Mouse (Mus musculus) yolk sac, embryonic 10.5 days (tissue): ENCODE measurements around the gene Gas7.

Source experiments
- DNase-seq: peaks from one replicate; pipeline ENCODE4 v3.0.0-alpha.2; 2017; ENCODE audit warnings: low spot score

The Gas7 gene

DNA sequence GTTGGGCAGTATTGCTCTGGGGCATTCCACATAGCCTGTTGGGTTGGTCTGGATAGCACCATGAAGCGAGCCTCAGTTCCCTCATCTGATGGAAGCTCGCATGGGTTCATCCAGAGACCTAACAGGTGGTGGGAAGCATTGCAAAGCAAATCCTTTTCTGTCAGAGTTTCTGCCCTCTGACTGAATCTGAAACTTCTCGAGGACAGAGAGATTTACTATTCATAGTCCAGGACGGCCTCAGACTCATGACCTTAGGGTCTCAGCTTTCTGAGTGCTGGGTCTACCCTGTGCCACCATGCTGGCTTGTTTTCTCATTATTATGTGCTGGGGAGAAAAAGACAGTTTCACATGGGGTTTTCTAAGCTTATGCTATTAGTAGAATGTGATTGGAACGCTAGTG lies 122.2 kb downstream of the Gas7 start:
- DNase-seq = no peak

DNA sequence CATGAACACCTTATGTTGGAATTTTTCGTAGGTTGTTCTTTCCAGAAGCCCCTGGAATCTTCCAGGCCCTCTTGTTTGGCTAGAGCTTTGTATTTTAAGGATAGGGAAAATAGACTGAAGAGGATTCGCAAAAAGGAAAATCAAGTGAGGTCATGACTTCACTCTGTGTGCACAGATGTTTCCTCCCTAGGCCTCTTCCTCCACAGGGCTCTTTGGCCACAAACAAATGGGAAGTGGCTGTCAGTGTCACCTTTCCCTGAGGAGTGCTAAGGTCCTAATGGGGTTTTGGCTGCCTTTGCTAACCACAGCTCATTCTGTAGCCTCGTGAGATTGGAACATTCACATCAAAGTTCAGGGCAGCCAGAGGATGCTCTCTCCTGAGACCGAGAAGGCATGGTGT lies 122.8 kb downstream of the Gas7 start:
- DNase-seq = no peak

DNA sequence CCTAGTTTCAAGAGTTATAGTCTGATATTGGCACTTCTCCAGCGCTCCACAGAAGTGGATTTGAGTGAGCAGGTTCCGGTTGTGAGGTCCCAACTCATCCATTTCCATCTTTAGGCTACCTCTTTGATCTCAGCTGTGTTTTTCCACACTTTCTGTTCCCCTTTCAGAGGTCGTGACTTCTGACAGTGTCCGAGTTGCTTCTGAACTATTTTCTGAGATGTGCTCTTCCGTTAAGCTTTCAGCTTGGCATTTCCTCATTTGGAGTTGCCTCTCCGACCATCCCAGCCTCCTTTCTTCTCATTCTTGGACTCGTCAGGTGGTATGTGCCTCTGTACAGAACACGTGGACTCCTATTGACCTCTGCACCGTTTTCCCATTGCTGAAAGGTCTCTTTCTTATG lies 123.9 kb downstream of the Gas7 start:
- DNase-seq = no peak

GRCm38 (mm10) chr11:67581549-67581948 lies 126.3 kb downstream of the Gas7 start:
- no peak for DNase-seq

DNA sequence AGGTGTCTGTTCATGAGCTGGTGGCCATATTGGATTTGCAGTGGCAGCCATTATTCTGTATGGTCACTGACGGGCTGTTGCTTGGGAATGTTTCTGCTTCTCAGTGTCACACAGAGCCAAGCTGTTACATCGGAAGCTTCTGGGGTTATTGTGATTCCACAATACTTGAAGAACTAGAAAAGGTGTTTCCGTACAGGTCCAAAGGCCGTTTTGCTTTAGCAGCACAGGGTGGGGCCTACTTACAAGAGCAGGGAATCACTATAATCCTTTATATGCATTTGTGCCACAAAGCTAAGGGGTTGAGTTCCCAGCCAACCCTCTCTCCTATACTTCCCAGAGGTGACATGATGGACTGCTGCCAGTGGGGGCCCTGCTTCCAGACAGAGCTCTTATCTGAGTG lies 127.3 kb downstream of the Gas7 start:
- no peak for DNase-seq

GRCm38 (mm10) chr11:67585016-67585415 lies 129.8 kb downstream of the Gas7 start:
- no peak for DNase-seq

- no peak for DNase-seq
These were observed 130.4 kb downstream of the Gas7 start for GRCm38 (mm10) chr11:67585629-67586028.

GRCm38 (mm10) chr11:67586231-67586994 lies 131.2 kb downstream of the Gas7 start:
- no peak for DNase-seq

DNA sequence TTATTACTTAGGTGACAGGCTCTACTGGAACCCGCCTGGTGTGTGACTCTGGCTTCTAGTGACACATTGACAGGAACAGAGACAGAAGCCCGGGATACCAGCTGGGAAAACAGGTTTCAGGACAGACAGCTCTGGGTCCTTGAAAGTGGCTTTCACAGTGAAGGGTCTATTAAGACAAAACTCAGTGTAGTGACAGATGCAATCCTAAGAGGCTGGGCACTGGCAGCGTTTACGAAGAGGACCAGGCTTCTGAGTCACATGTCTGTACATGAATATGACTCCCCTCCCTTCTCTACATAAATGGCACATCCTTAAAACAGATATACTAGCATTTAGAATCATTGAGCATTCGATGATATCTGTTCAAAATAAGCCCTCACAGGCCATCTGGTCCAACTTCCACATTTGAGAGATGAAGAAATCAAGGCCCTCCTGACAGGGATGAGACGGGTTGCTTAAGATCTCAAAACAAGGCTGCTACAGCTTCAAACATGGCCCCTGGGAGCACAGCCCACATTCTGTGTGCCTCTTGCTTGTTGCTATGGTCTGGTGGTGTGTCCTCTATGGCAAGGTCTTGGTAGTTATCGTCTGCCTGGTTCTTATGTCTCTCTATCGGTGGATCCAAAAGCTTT lies 133.1 kb downstream of the Gas7 start:
- no peak for DNase-seq

DNA sequence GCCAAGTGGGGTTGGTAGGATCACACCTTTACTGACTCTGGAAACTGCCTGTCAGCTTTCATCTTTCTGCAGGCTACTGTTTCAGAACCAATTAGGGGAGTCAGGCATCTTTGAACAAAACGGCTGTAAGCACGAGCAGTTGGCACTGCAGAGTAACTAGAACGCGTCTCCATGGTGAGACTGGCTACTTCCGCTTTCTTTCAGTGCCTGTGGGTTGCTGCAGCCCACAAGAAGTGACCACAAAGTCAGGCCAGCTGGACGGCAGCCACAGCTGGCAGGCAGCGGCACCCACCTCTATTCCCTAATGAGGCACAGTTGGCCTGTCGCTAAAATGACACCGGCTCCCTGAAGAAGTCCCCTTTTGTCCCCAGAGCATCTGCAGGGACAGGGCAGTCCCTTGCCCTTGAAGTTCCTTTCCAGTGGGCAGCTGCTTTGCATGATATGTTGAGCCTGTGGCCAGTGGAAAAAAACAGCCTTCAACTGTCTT lies 133.6 kb downstream of the Gas7 start:
- no peak for DNase-seq

- DNase-seq = no peak
These were observed 141.0 kb downstream of the Gas7 start for GRCm38 (mm10) chr11:67596233-67596632.

- DNase-seq = no peak
These were observed 141.6 kb downstream of the Gas7 start for GRCm38 (mm10) chr11:67596856-67597255.

DNA sequence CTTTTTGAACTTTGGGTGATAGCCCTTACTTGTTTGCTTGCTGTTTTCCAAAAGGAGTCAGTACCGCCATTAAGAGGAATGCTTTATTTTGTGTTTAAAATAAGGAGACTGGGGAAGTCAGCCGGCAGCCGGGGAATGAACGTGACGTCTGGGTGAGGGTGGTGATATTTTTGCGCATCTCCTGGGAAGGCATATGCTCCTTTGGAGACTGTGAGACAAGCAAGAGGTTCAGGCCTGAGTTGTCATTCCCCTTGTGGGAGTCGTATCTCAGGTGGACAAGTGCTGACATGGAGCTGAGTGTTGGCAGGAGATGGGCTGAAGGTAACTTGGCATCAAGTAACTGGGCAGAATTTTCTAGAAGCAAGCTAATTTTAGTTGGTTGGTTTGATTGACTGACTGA lies 142.2 kb downstream of the Gas7 start:
- DNase-seq = no peak

GRCm38 (mm10) chr11:67599141-67599540 lies 143.9 kb downstream of the Gas7 start:
- no peak for DNase-seq

GRCm38 (mm10) chr11:67600710-67601430 lies 145.6 kb downstream of the Gas7 start:
- DNase-seq = no peak

DNA sequence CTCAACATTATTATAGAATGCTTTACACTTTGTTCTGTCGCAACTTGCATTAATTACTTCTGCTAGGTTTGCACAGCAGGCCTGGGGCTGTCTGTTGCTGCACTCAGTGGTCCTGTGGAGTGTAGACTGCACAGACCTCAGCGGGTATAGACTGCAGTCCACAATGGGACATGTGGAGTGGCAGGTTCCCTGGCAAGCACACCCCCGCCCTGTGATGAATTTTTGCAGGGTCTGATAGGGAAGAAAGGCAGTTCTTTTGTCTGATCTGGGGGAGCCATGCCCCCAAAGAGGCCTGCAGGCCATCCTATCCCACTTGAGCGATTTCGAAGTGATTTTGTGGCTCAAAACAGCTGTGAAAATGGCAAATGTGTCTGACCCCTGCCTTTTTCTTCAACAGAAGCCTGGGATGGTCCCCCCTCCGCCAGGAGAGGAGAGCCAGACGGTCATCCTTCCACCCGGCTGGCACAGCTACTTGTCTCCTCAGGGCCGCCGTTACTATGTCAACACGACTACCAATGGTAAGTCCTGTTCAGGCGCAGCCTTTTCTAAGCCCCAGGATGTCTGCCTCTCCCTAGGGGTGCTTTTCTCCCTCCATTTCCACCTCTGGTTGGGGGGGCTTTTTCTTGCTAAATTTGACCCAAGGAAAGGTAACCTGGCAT lies 147.6 kb downstream of the Gas7 start:
- DNase-seq = no peak

DNA sequence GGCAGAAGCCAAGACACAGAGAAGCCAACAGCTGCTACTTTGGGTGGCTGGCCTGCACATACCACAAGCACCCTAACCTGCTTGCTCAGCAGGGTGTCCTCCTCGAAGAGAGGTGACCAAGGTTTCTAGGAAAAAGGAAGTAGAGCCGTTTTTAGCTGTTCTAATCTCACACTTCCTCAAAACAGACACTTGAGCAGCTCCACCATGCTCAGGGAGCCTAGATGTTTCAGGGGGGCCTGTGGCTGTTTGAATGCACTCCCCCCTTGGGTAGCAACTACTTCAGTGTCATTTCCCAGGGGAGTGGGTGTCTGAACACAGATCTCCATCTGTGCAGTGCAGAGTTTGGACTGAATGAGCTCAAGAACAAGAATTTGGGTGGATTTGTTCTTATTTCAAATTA lies 149.2 kb downstream of the Gas7 start:
- no peak for DNase-seq

- no peak for DNase-seq
These were observed 153.0 kb downstream of the Gas7 start for GRCm38 (mm10) chr11:67608114-67608683.

DNA sequence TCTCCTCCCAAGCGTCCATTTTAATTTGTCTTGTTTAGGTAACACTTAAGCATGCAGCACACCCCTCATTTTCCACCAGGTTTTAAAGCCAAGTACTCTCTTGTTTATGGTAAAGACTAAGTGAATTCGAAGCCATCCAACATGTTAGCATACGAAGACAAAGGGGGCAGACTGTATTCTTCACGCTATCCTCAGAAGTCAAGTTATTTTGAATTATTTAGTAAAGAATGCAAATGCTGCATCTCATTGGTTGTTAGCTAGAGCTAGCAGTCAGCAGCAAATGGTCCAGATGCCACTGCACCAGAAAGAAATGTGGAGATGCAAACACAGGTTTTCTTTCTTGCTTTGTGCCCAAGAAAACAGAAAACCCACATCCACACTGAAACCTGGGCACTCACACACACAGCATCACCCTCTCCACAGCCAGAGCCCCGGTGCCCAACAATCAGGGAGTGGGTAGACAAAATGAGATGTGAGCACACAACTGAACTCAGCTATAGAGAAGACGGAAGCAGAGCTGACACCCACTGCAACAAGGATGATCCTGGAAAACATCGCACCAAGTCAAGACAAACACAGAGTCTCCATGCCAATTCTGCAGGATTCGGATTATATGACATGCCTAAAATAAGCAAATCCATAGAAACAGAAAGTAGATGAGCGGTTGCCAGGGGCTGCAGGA lies 157.1 kb downstream of the Gas7 start:
- no peak for DNase-seq

GRCm38 (mm10) chr11:67616557-67617239 lies 161.5 kb downstream of the Gas7 start:
- no peak for DNase-seq

DNA sequence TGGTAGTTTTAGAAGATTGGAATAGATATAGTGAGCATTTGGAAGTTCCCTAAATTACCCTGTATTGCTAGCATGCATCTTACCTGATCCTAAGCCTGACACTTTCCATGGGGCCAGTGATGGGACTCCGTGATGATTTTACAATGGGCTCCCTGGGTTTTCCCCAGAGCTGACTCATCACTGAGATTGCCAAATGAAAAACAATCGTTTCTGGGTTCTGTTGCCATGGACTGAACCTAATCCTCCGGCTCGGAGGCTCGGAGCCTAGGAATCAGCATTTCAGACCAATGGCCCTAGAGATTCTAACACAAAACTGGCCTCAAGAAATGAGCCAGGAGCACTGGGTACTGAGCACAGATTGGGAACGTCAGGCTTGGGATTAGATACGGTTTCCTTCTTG lies 167.1 kb downstream of the Gas7 start:
- DNase-seq = no peak
